Mouse (Mus musculus) CH12.LX (cell line): ENCODE measurements at regions not wholly inside any gene's neighbourhood (a gene's known extent, or its start where the extent isn't known, plus 50 kb on each side); places are given as distances from the start of the nearest gene placed in this dataset.

ENCODE experiments used
- DNase-seq: peaks from one replicate; pipeline ENCODE4 v3.0.0-alpha.2; 2013; ENCODE audit errors: extremely low read depth
- H3K27ac ChIP-seq: 2 replicates; pipeline ENCODE4 v1.5.1; 2012; ENCODE audit warnings: low read depth, mild to moderate bottlenecking, control low read depth, moderate library complexity; ENCODE audit not compliant: insufficient read depth
- H3K27me3 ChIP-seq: replicated peaks from 2 replicates; pipeline ENCODE3; 2012; ENCODE audit warnings: inconsistent platforms
- H3K36me3 ChIP-seq, 2 experiments: replicated peaks in 1 of 2; 2 replicates each; pipeline versions ENCODE3 to v1.6.1; 2012; ENCODE audit warnings: inconsistent platforms in 1 of 2, low read length in 1 of 2, mild to moderate bottlenecking in 1 of 2, mixed read lengths in 1 of 2, moderate library complexity in 1 of 2; ENCODE audit not compliant: control insufficient read depth in 1 of 2, insufficient read depth in 1 of 2
- H3K4me1 ChIP-seq, 2 experiments: 2 replicates each; pipeline ENCODE4 v1.6.1; 2012; ENCODE audit warnings: inconsistent platforms in 1 of 2, moderate library complexity in 1 of 2; ENCODE audit not compliant: insufficient read depth in 2 of 2, control insufficient read depth in 1 of 2
- H3K4me2 ChIP-seq: 2 replicates; pipeline ENCODE4 v1.6.1; 2012; ENCODE audit warnings: low read depth, mild to moderate bottlenecking, control low read depth; ENCODE audit not compliant: poor library complexity, insufficient read depth, severe bottlenecking
- H3K4me3 ChIP-seq, 3 experiments: fragments of 150-350 bp in 1 of 3; sonication (generic) in 1 of 3; replicated peaks in 1 of 3; 2 replicates each; pipeline versions ENCODE3 to v1.5.1; 2011 to 2012; ENCODE audit warnings: low read depth in 2 of 3, low read length in 2 of 3, mild to moderate bottlenecking in 2 of 3, moderate library complexity in 2 of 3, control low read depth in 1 of 3, improper control_type of control experiment in 1 of 3, inconsistent platforms in 1 of 3, mixed read lengths in 1 of 3; ENCODE audit not compliant: poor library complexity in 1 of 3
- H3K79me2 ChIP-seq: replicated peaks from 2 replicates; pipeline ENCODE4 v1.6.1; 2012; ENCODE audit warnings: mild to moderate bottlenecking, moderate library complexity; ENCODE audit not compliant: control insufficient read depth, poor library complexity, insufficient read depth, severe bottlenecking; ENCODE audit errors: extremely low read depth
- H3K9ac ChIP-seq: 2 replicates; pipeline ENCODE4 v1.6.1; 2012; ENCODE audit warnings: low read depth, mild to moderate bottlenecking, control low read depth, moderate library complexity; ENCODE audit not compliant: insufficient read depth
- H3K9me3 ChIP-seq: replicated peaks from 2 replicates; pipeline ENCODE3; 2012; ENCODE audit warnings: low read length, inconsistent platforms, mixed read lengths
- BHLHE40 ChIP-seq: IDR thresholded peaks from 2 replicates; pipeline ENCODE4 v1.6.1; 2011; ENCODE audit warnings: mild to moderate bottlenecking, low read depth, low read length, improper control_type of control experiment
- E2F4 ChIP-seq: IDR thresholded peaks from 2 replicates; pipeline ENCODE4 v1.6.1; 2011; ENCODE audit warnings: low read depth, low read length, improper control_type of control experiment; ENCODE audit not compliant: insufficient replicate concordance
- ETS1 ChIP-seq: conservative IDR thresholded peaks from 2 replicates; pipeline ENCODE4 v1.6.1; 2012; ENCODE audit warnings: low read depth, mild to moderate bottlenecking, inconsistent platforms, low read length, improper control_type of control experiment, moderate library complexity
- HCFC1 ChIP-seq: IDR thresholded peaks from 2 replicates; pipeline ENCODE4 v1.6.1; 2012; ENCODE audit warnings: low read depth, mild to moderate bottlenecking, inconsistent platforms, low read length, improper control_type of control experiment
- IRF4 ChIP-seq: IDR thresholded peaks from 2 replicates; pipeline ENCODE4 v1.6.1; 2014; ENCODE audit warnings: low read depth, mild to moderate bottlenecking, inconsistent platforms, low read length, improper control_type of control experiment
- JUND ChIP-seq: conservative IDR thresholded peaks from 2 replicates; pipeline ENCODE4 v1.6.1; 2011; ENCODE audit warnings: low read depth, low read length, improper control_type of control experiment
- KAT2A ChIP-seq: IDR thresholded peaks from 2 replicates; pipeline ENCODE4 v1.6.1; 2012; ENCODE audit warnings: low read length, improper control_type of control experiment, inconsistent platforms; ENCODE audit not compliant: insufficient replicate concordance
- MAFK ChIP-seq: IDR thresholded peaks from 2 replicates; pipeline ENCODE4 v1.6.1; 2011; ENCODE audit warnings: low read length, improper control_type of control experiment; ENCODE audit not compliant: insufficient replicate concordance
- MAX ChIP-seq: IDR thresholded peaks from 2 replicates; pipeline ENCODE4 v1.6.1; 2011; ENCODE audit warnings: low read length, improper control_type of control experiment
- MEF2A ChIP-seq: IDR thresholded peaks from 2 replicates; pipeline ENCODE4 v1.6.1; 2014; ENCODE audit warnings: low read depth, mild to moderate bottlenecking, inconsistent platforms, low read length, improper control_type of control experiment, borderline replicate concordance
- MXI1 ChIP-seq: IDR thresholded peaks from 2 replicates; pipeline ENCODE4 v1.6.1; 2011; ENCODE audit warnings: mild to moderate bottlenecking, low read depth, low read length, improper control_type of control experiment
- MYC ChIP-seq: IDR thresholded peaks from 2 replicates; pipeline ENCODE4 v1.6.1; 2011; ENCODE audit warnings: low read depth, mild to moderate bottlenecking, improper control_type of control experiment, low read length
- NELFE ChIP-seq: IDR thresholded peaks from 2 replicates; pipeline ENCODE4 v1.6.1; 2011; ENCODE audit warnings: low read depth, low read length, improper control_type of control experiment
- NRF1 ChIP-seq: IDR thresholded peaks from 2 replicates; pipeline ENCODE4 v1.6.1; 2014; ENCODE audit warnings: low read depth, mild to moderate bottlenecking, inconsistent platforms, low read length, improper control_type of control experiment, moderate library complexity
- RCOR1 ChIP-seq: conservative IDR thresholded peaks from 2 replicates; pipeline ENCODE4 v1.6.1; 2012; ENCODE audit warnings: low read depth, mild to moderate bottlenecking, inconsistent platforms, low read length, improper control_type of control experiment
- SMC3 ChIP-seq: IDR thresholded peaks from 2 replicates; pipeline ENCODE4 v1.6.1; 2011; ENCODE audit warnings: low read depth, low read length, improper control_type of control experiment
- TBP ChIP-seq: conservative IDR thresholded peaks from 2 replicates; pipeline ENCODE4 v1.6.1; 2011; ENCODE audit warnings: low read depth, low read length, improper control_type of control experiment
- UBTF ChIP-seq: IDR thresholded peaks from 2 replicates; pipeline ENCODE4 v1.6.1; 2012; ENCODE audit warnings: low read depth, mild to moderate bottlenecking, inconsistent platforms, low read length, improper control_type of control experiment, moderate library complexity
- USF2 ChIP-seq: conservative IDR thresholded peaks from 2 replicates; pipeline ENCODE4 v1.6.1; 2011; ENCODE audit warnings: low read depth, low read length, improper control_type of control experiment
- ZC3H11A ChIP-seq: IDR thresholded peaks from 2 replicates; pipeline ENCODE4 v1.6.1; 2012; ENCODE audit warnings: low read depth, mild to moderate bottlenecking, inconsistent platforms, low read length, improper control_type of control experiment
- ZKSCAN1 ChIP-seq: IDR thresholded peaks from 2 replicates; pipeline ENCODE4 v1.6.1; 2012; ENCODE audit warnings: low read depth, inconsistent platforms, low read length, improper control_type of control experiment, borderline replicate concordance
- ZNF384 ChIP-seq: IDR thresholded peaks from 2 replicates; pipeline ENCODE4 v1.6.1; 2012; ENCODE audit warnings: low read depth, low read length, improper control_type of control experiment, inconsistent platforms
- dilution Hi-C: fragments of 300-500 bp; cut with MboI; formaldehyde crosslinking; loops from 2 replicates; pipeline ENCODE4 v1.14.3; 2020; ENCODE audit warnings: low sequenced_read_pairs; ENCODE audit not compliant: extremely low pct_unique_long_range_greater_than_20kb, extremely low pct_ligation_motif_present
- in situ Hi-C: fragments of 300-500 bp; cut with MboI; formaldehyde crosslinking; loops from 3 replicates; pipeline ENCODE4 v1.14.3; 2019; ENCODE audit warnings: low sequenced_read_pairs, low pct_ligation_motif_present, low pct_unique_long_range_greater_than_20kb, mixed read lengths

DNA sequence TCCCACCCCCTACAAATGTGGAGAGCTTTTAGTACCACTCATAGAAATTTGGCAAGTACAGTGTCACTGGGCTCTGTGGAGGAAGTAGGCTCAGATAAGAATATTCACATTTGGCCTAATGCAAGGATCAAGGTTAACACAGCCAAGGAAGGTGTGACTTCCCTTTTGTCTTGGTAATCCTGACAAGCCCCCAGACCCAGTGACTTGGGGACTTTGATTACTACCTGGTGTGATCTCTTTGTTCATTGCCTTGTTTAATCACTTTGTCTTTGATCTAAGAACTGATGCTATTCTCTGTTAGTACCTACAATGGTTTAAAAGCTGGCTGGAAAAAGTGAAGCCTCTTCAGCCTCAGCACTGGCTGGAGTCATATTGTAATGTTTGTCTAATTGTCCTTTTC lies 610.5 kb upstream of the Slc8a1 start:
- Histone ChIP-seq H3K4me1 (no peaks in the 10 kb centered on the region), H3K4me3 (no peak overlapping the region), H3K9ac (no peak overlapping the region), H3K4me2 (no peak overlapping the region), H3K27ac (no peak overlapping the region), H3K79me2 (no peaks in the 10 kb centered on the region), H3K9me3 (peaks cover 25% of the 10 kb centered on the region), H3K36me3 (no peaks in the 10 kb centered on the region), H3K27me3 (no peaks in the 10 kb centered on the region)
- no peak for DNase-seq
- dilution Hi-C loops (no loop called here), in situ Hi-C loops (no loop called here)
- TF ChIP-seq MAFK (no peak), MAX (no peak), JUND (no peak), USF2 (no peak), ETS1 (no peak), MXI1 (no peak), BHLHE40 (no peak), MEF2A (no peak), KAT2A (no peak), ZC3H11A (no peak), TBP (no peak), IRF4 (no peak), NRF1 (no peak), NELFE (no peak), ZKSCAN1 (no peak), ZNF384 (no peak), E2F4 (no peak)

DNA sequence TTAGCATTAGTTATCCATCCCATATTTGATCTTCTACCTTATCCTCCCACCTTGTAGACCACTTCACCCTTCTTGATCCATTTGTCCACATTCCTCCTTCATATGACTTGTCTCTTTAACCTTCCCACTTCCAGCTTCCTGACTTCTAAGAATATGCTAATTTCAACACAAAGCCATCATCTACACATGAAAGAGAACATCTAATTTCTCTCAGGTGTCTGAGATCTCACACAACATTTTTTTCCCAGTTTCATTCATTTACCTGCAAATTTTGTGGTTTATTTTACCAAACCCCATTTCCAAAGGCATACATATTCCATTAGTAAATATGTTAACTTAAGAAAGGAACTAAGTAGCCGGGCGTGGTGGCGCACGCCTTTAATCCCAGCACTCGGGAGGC lies 593.3 kb upstream of the Slc8a1 start:
- no peak for TF ChIP-seq UBTF
- no peak for TF ChIP-seq MYC
- TF ChIP-seq SMC3 = no peak
- TF ChIP-seq TBP = no peak
- TF ChIP-seq RCOR1 = no peak
- TF ChIP-seq HCFC1 = no peak
- no peak for TF ChIP-seq BHLHE40
- no peak for TF ChIP-seq NELFE
- TF ChIP-seq USF2 = no peak
- Histone ChIP-seq H3K4me3 (no peak overlapping the region), H3K9ac (no peak overlapping the region), H3K4me2 (no peak overlapping the region), H3K9me3 (peaks cover 17% of the 10 kb centered on the region), H3K36me3 (no peaks in the 10 kb centered on the region), H3K27me3 (no peaks in the 10 kb centered on the region), H3K79me2 (no peaks in the 10 kb centered on the region), H3K4me1 (no peaks in the 10 kb centered on the region), H3K27ac (no peak overlapping the region)
- no peak for DNase-seq
- dilution Hi-C loops (no loop called here), in situ Hi-C loops (no loop called here)
